Mouse (Mus musculus): ENCODE measurements at regions not wholly inside any gene's neighbourhood (a gene's known extent, or its start where the extent isn't known, plus 50 kb on each side); places are given as distances from the start of the nearest gene placed in this dataset.

- no peak overlapping the region for H3K4me3 ChIP-seq
- H3K27ac ChIP-seq (replicated peaks) = no peak overlapping the region
- H3K4me1 ChIP-seq = no peaks in the 10 kb centered on the region
- no peaks in the 10 kb centered on the region for H3K27me3 ChIP-seq (ENCODE audit: low read depth, poor library complexity, severe bottlenecking)
- no peak for DNase-seq (ENCODE audit: low spot score)
- 93% methylated on average over 7 of the region's 7 CpGs for WGBS
- H3K36me3 ChIP-seq = no peaks in the 10 kb centered on the region
- no peaks in the 10 kb centered on the region for H3K9me3 ChIP-seq (replicated peaks)
Measured at GRCm38 (mm10) chr7:39750448-39750847, 232.9 kb downstream of the Zfp619 start.

GRCm38 (mm10) chr7:39764366-39764765, 246.8 kb downstream of the Zfp619 start:
- no peak for DNase-seq (ENCODE audit: low spot score)
- H3K4me3 ChIP-seq = no peak overlapping the region
- no peaks in the 10 kb centered on the region for H3K27me3 ChIP-seq (ENCODE audit: low read depth, poor library complexity, severe bottlenecking)
- no peaks in the 10 kb centered on the region for H3K36me3 ChIP-seq
- WGBS = 90% methylated on average over 2 of the region's 2 CpGs
- H3K9me3 ChIP-seq (replicated peaks) = no peaks in the 10 kb centered on the region
- no peaks in the 10 kb centered on the region for H3K4me1 ChIP-seq
- no peak overlapping the region for H3K27ac ChIP-seq (replicated peaks)

GRCm38 (mm10) chr7:39765094-39765493, 247.5 kb downstream of the Zfp619 start:
- 85% methylated on average over 5 of the region's 5 CpGs for WGBS
- Histone ChIP-seq H3K4me3 (no peak overlapping the region), H3K36me3 (no peaks in the 10 kb centered on the region), H3K27me3 (ENCODE audit: low read depth, poor library complexity, severe bottlenecking) (no peaks in the 10 kb centered on the region), H3K27ac (replicated peaks) (no peak overlapping the region), H3K4me1 (no peaks in the 10 kb centered on the region), H3K9me3 (replicated peaks) (no peaks in the 10 kb centered on the region)
- no peak for DNase-seq (ENCODE audit: low spot score)

- no peaks in the 10 kb centered on the region for H3K4me1 ChIP-seq
- H3K36me3 ChIP-seq = no peaks in the 10 kb centered on the region
- H3K9me3 ChIP-seq (replicated peaks) = no peaks in the 10 kb centered on the region
- no peaks in the 10 kb centered on the region for H3K27me3 ChIP-seq (ENCODE audit: low read depth, poor library complexity, severe bottlenecking)
- H3K27ac ChIP-seq (replicated peaks) = no peak overlapping the region
- no peak for DNase-seq (ENCODE audit: low spot score)
- 93% methylated on average over 6 of the region's 6 CpGs for WGBS
- no peak overlapping the region for H3K4me3 ChIP-seq
Measured at GRCm38 (mm10) chr7:39773291-39773690, 255.7 kb downstream of the Zfp619 start.

- no peaks in the 10 kb centered on the region for H3K27me3 ChIP-seq (ENCODE audit: low read depth, poor library complexity, severe bottlenecking)
- no peaks in the 10 kb centered on the region for H3K36me3 ChIP-seq
- H3K4me3 ChIP-seq = no peak overlapping the region
- WGBS = 85% methylated on average over 4 of the region's 4 CpGs
- no peaks in the 10 kb centered on the region for H3K4me1 ChIP-seq
- H3K9me3 ChIP-seq (replicated peaks) = no peaks in the 10 kb centered on the region
- no peak for DNase-seq (ENCODE audit: low spot score)
- no peak overlapping the region for H3K27ac ChIP-seq (replicated peaks)
Measured at GRCm38 (mm10) chr7:39789321-39789720, 271.8 kb downstream of the Zfp619 start.

- Histone ChIP-seq H3K9me3 (replicated peaks) (no peaks in the 10 kb centered on the region), H3K4me1 (no peaks in the 10 kb centered on the region), H3K27ac (replicated peaks) (no peak overlapping the region), H3K36me3 (no peaks in the 10 kb centered on the region), H3K4me3 (no peak overlapping the region), H3K27me3 (ENCODE audit: low read depth, poor library complexity, severe bottlenecking) (no peaks in the 10 kb centered on the region)
- no peak for DNase-seq (ENCODE audit: low spot score)
- 92% methylated on average over 4 of the region's 4 CpGs for WGBS
Measured at GRCm38 (mm10) chr7:39789880-39790279, 272.3 kb downstream of the Zfp619 start.

GRCm38 (mm10) chr7:39794751-39795150, 277.2 kb downstream of the Zfp619 start:
- Histone ChIP-seq H3K4me1 (no peaks in the 10 kb centered on the region), H3K27ac (replicated peaks) (no peak overlapping the region), H3K9me3 (replicated peaks) (no peaks in the 10 kb centered on the region), H3K4me3 (no peak overlapping the region), H3K27me3 (ENCODE audit: low read depth, poor library complexity, severe bottlenecking) (no peaks in the 10 kb centered on the region), H3K36me3 (no peaks in the 10 kb centered on the region)
- 87% methylated on average over 3 of the region's 3 CpGs for whole genome bisulfite sequencing
- DNase-seq (ENCODE audit: low spot score) = no peak

- H3K36me3 ChIP-seq = no peaks in the 10 kb centered on the region
- no peaks in the 10 kb centered on the region for H3K9me3 ChIP-seq (replicated peaks)
- DNase-seq (ENCODE audit: low spot score) = no peak
- no peak overlapping the region for H3K4me3 ChIP-seq
- 83% methylated on average over 3 of the region's 3 CpGs for WGBS
- no peaks in the 10 kb centered on the region for H3K27me3 ChIP-seq (ENCODE audit: low read depth, poor library complexity, severe bottlenecking)
- no peaks in the 10 kb centered on the region for H3K4me1 ChIP-seq
- no peak overlapping the region for H3K27ac ChIP-seq (replicated peaks)
Measured at GRCm38 (mm10) chr7:39804276-39804675, 286.7 kb downstream of the Zfp619 start.

- no peaks in the 10 kb centered on the region for H3K36me3 ChIP-seq
- no peak overlapping the region for H3K4me3 ChIP-seq
- H3K27me3 ChIP-seq (ENCODE audit: low read depth, poor library complexity, severe bottlenecking) = peaks cover 44% of the 10 kb centered on the region
- H3K4me1 ChIP-seq = no peaks in the 10 kb centered on the region
- 82% methylated on average over 3 of the region's 3 CpGs for WGBS
- no peak for DNase-seq (ENCODE audit: low spot score)
- H3K9me3 ChIP-seq (replicated peaks) = no peaks in the 10 kb centered on the region; the same call in 1 of the 2 replicates
- H3K27ac ChIP-seq (replicated peaks) = no peak overlapping the region
Measured at GRCm38 (mm10) chr7:39818036-39818435, 300.5 kb downstream of the Zfp619 start.

GRCm38 (mm10) chr7:39822550-39823178, 305.1 kb downstream of the Zfp619 start:
- no peaks in the 10 kb centered on the region for H3K36me3 ChIP-seq
- DNase-seq (ENCODE audit: low spot score) = no peak
- no peak overlapping the region for H3K4me3 ChIP-seq
- peaks cover 76% of the 10 kb centered on the region for H3K27me3 ChIP-seq (ENCODE audit: low read depth, poor library complexity, severe bottlenecking)
- no peak overlapping the region for H3K27ac ChIP-seq (replicated peaks)
- 0 out of 2 replicates have a peak, but pooled peaks cover 3% of the 10 kb centered on the region for H3K4me1 ChIP-seq
- 94% methylated on average over 4 of the region's 4 CpGs for WGBS
- H3K9me3 ChIP-seq (replicated peaks) = no peaks in the 10 kb centered on the region

GRCm38 (mm10) chr7:39828378-39828777, 310.8 kb downstream of the Zfp619 start:
- DNase-seq (ENCODE audit: low spot score) = no peak
- H3K36me3 ChIP-seq = no peaks in the 10 kb centered on the region
- no peak overlapping the region for H3K27ac ChIP-seq (replicated peaks)
- WGBS = 70% methylated on average over 6 of the region's 6 CpGs
- H3K4me1 ChIP-seq = 0 out of 2 replicates have a peak, but pooled peaks cover 3% of the 10 kb centered on the region
- H3K9me3 ChIP-seq (replicated peaks) = no peaks in the 10 kb centered on the region
- H3K4me3 ChIP-seq = no peak overlapping the region
- H3K27me3 ChIP-seq (ENCODE audit: low read depth, poor library complexity, severe bottlenecking) = peaks cover 67% of the 10 kb centered on the region

GRCm38 (mm10) chr7:39830831-39831230, 313.3 kb downstream of the Zfp619 start:
- Histone ChIP-seq H3K9me3 (replicated peaks) (no peaks in the 10 kb centered on the region), H3K27me3 (ENCODE audit: low read depth, poor library complexity, severe bottlenecking) (peaks cover 54% of the 10 kb centered on the region), H3K36me3 (no peaks in the 10 kb centered on the region), H3K4me1 (no peaks in the 10 kb centered on the region), H3K4me3 (no peak overlapping the region), H3K27ac (replicated peaks) (no peak overlapping the region)
- no peak for DNase-seq (ENCODE audit: low spot score)
- 90% methylated on average over 2 of the region's 2 CpGs for WGBS

- Histone ChIP-seq H3K27ac (replicated peaks) (no peak overlapping the region), H3K4me1 (no peaks in the 10 kb centered on the region), H3K9me3 (replicated peaks) (no peaks in the 10 kb centered on the region), H3K36me3 (no peaks in the 10 kb centered on the region), H3K27me3 (ENCODE audit: low read depth, poor library complexity, severe bottlenecking) (no peaks in the 10 kb centered on the region), H3K4me3 (no peak overlapping the region)
- 82% methylated on average over 3 of the region's 3 CpGs for WGBS
- DNase-seq (ENCODE audit: low spot score) = no peak
Measured at GRCm38 (mm10) chr7:39841988-39842387, 324.4 kb downstream of the Zfp619 start.

All from midbrain, embryonic 10.5 days (tissue).